Mouse (Mus musculus) myocyte (in vitro differentiated cells): ENCODE results near the gene Defb20. TPM values are rescaled to one million over a fixed set of nuclear protein-coding genes. Genes with fewer than 3 reads are reported as not detected.

Experiments used
- H3K27me3 ChIP-seq: one replicate; pipeline ENCODE4 v1.6.1; 2011; ENCODE audit not compliant: control insufficient read depth, insufficient read depth, insufficient read length
- H3K36me3 ChIP-seq: one replicate; pipeline ENCODE4 v1.6.1; 2011; ENCODE audit not compliant: control insufficient read depth, insufficient read depth
- H3K4me2 ChIP-seq: one replicate; pipeline ENCODE4 v1.6.1; 2011; ENCODE audit warnings: low read depth, control low read depth
- H3K4me3 ChIP-seq: one replicate; pipeline ENCODE4 v1.5.1; 2011; ENCODE audit warnings: mild to moderate bottlenecking, control low read depth, moderate library complexity
- H3K79me2 ChIP-seq: one replicate; pipeline ENCODE4 v1.6.1; 2011; ENCODE audit not compliant: control insufficient read depth, insufficient read depth
- H3ac ChIP-seq: one replicate; pipeline ENCODE4 v1.6.1; 2011; ENCODE audit not compliant: control insufficient read depth, insufficient read length
- CEBPB ChIP-seq: IDR thresholded peaks from 2 replicates; pipeline ENCODE4 v1.6.1; 2011; ENCODE audit warnings: mild to moderate bottlenecking, moderate library complexity; ENCODE audit not compliant: poor library complexity, insufficient read depth, severe bottlenecking
- E2F4 ChIP-seq: IDR thresholded peaks from one replicate; pipeline ENCODE4 v1.6.1; 2011; ENCODE audit warnings: mild to moderate bottlenecking, control low read depth, moderate library complexity; ENCODE audit not compliant: insufficient read depth
- MAX ChIP-seq: IDR thresholded peaks from one replicate; pipeline ENCODE4 v1.6.1; 2011; ENCODE audit warnings: low read depth, mild to moderate bottlenecking, control low read depth
- MYOD1 ChIP-seq, 3 experiments: IDR thresholded peaks; one replicate each; pipeline ENCODE4 v1.6.1; 2011; ENCODE audit warnings: control low read depth in 2 of 3, low read depth in 2 of 3, mild to moderate bottlenecking in 2 of 3, moderate library complexity in 1 of 3; ENCODE audit not compliant: insufficient read length in 2 of 3, control insufficient read depth in 1 of 3
- MYOG ChIP-seq, 3 experiments: IDR thresholded peaks; one replicate each; pipeline ENCODE4 v1.6.1; 2011; ENCODE audit warnings: control low read depth in 2 of 3, low read depth in 2 of 3, mild to moderate bottlenecking in 2 of 3; ENCODE audit not compliant: insufficient read length in 2 of 3, control insufficient read depth in 1 of 3, insufficient read depth in 1 of 3
- POLR2A ChIP-seq: IDR thresholded peaks from one replicate; pipeline ENCODE4 v1.6.1; 2011; ENCODE audit warnings: low read depth, mild to moderate bottlenecking, control low read depth, moderate library complexity; ENCODE audit not compliant: insufficient read length
- POLR2AphosphoS2 ChIP-seq: IDR thresholded peaks from one replicate; pipeline ENCODE4 v1.6.1; 2011; ENCODE audit warnings: low read depth, control low read depth; ENCODE audit not compliant: insufficient read length
- REST ChIP-seq: IDR thresholded peaks from one replicate; pipeline ENCODE4 v1.6.1; 2011; ENCODE audit warnings: mild to moderate bottlenecking, control low read depth, moderate library complexity; ENCODE audit not compliant: insufficient read depth, insufficient read length
- SRF ChIP-seq: IDR thresholded peaks from one replicate; pipeline ENCODE4 v1.6.1; 2011; ENCODE audit warnings: low read depth; ENCODE audit not compliant: control insufficient read depth, insufficient read length
- TCF12 ChIP-seq: IDR thresholded peaks from one replicate; pipeline ENCODE4 v1.6.1; 2011; ENCODE audit warnings: mild to moderate bottlenecking, control low read depth; ENCODE audit not compliant: poor library complexity, insufficient read depth, severe bottlenecking
- TCF3 ChIP-seq: IDR thresholded peaks from one replicate; pipeline ENCODE4 v1.6.1; 2011; ENCODE audit warnings: low read depth, control low read depth; ENCODE audit not compliant: insufficient read length
- USF1 ChIP-seq: IDR thresholded peaks from one replicate; pipeline ENCODE4 v1.6.1; 2011; ENCODE audit warnings: low read depth, mild to moderate bottlenecking, control low read depth, moderate library complexity
- polyA plus RNA-seq: library from polyadenylated mRNA; unstranded; fragments of >200 nt; fragmentation: generic; extraction: Trizol; gene quantifications from one replicate; pipeline ENCODE4 v1.2.1, GENCODE M21; 2012; ENCODE audit warnings: missing spikeins

Defb20 gene
- polyA plus RNA-seq, 1 experiment, result not detected

- H3K79me2 ChIP-seq, result no peaks in the 10 kb centered on the region
- H3K4me3 ChIP-seq, result no peak overlapping the region
- no peaks in the 10 kb centered on the region for H3K27me3 ChIP-seq
- no peak overlapping the region for H3K4me2 ChIP-seq
- no peaks in the 10 kb centered on the region for H3K36me3 ChIP-seq
- no peak overlapping the region for H3ac ChIP-seq
- TF ChIP-seq MYOD1 (IDR thresholded peaks at IDR 0.05; ENCODE audit: control insufficient read depth in 1 of 3, insufficient read length in 2 of 3, low read depth in 2 of 3) (no peak), POLR2A (no peak), SRF (no peak), POLR2AphosphoS2 (no peak), E2F4 (no peak), CEBPB (no peak), MYOG (IDR thresholded peaks at IDR 0.05; ENCODE audit: control insufficient read depth in 1 of 3, insufficient read depth in 1 of 3, insufficient read length in 2 of 3, low read depth in 2 of 3) (no peak), REST (no peak)
Observed at GRCm38 (mm10) chr2:152503950-152504349, 27.1 kb downstream of the Defb20 start.

- Histone ChIP-seq H3K4me3 (no peak within 1 kb of the TSS), H3K27me3 (no peaks in the 10 kb centered on the region)
- TF ChIP-seq USF1 (no peak), POLR2A (no peak), REST (no peak)
Observed at GRCm38 (mm10) chr2:152511592-152511991, 34.7 kb downstream of the Defb20 start, which contains the start of gene Defb26. TSS of gene Defb26 (minus strand) at chr2:152511692.

GRCm38 (mm10) chr2:152516084-152516483 lies 39.2 kb downstream of the Defb20 start:
- Histone ChIP-seq H3K4me3 (no peak overlapping the region), H3K79me2 (no peaks in the 10 kb centered on the region), H3K4me2 (no peak overlapping the region), H3K27me3 (no peaks in the 10 kb centered on the region), H3ac (no peak overlapping the region), H3K36me3 (no peaks in the 10 kb centered on the region)
- TF ChIP-seq POLR2A (no peak), MAX (no peak), TCF12 (no peak), E2F4 (no peak), POLR2AphosphoS2 (no peak), MYOG (IDR thresholded peaks at IDR 0.05; ENCODE audit: control insufficient read depth in 1 of 3, insufficient read depth in 1 of 3, insufficient read length in 2 of 3, low read depth in 2 of 3) (no peak), TCF3 (no peak), CEBPB (no peak), USF1 (no peak), MYOD1 (IDR thresholded peaks at IDR 0.05; ENCODE audit: control insufficient read depth in 1 of 3, insufficient read length in 2 of 3, low read depth in 2 of 3) (no peak), REST (no peak), SRF (no peak)

More at GRCm38 (mm10) chr2:152511592-152511991, 34.7 kb downstream of the Defb20 start, which contains the start of gene Defb26:
- Histone ChIP-seq H3ac (no peak within 1 kb of the TSS), H3K36me3 (no peaks in the 10 kb centered on the region), H3K4me2 (no peak within 1 kb of the TSS), H3K79me2 (no peaks in the 10 kb centered on the region)

- H3K27me3 ChIP-seq, result no peaks in the 10 kb centered on the region
- H3ac ChIP-seq, result no peak within 1 kb of the TSS
- H3K36me3 ChIP-seq, result no peaks in the 10 kb centered on the region
- no peak within 1 kb of the TSS for H3K4me3 ChIP-seq
- TF ChIP-seq SRF, result no peak
- no peak for TF ChIP-seq MYOG (IDR thresholded peaks at IDR 0.05; ENCODE audit: control insufficient read depth in 1 of 3, insufficient read depth in 1 of 3, insufficient read length in 2 of 3, low read depth in 2 of 3)
- TF ChIP-seq TCF3, result no peak
- no peak for TF ChIP-seq E2F4
- H3K79me2 ChIP-seq, result no peaks in the 10 kb centered on the region
- H3K4me2 ChIP-seq, result no peak within 1 kb of the TSS
Observed at GRCm38 (mm10) chr2:152517981-152518380, 41.1 kb downstream of the Defb20 start, which contains the start of gene Defb28. TSS of gene Defb28 (plus strand) at chr2:152518255.

Other genes with a start within 250 kb of the Defb20 start
- gene Tbc1d20, start 183.2 kb upstream of the Defb20 start, polyA plus RNA-seq, result 51.8 TPM
- 73.3 TPM for gene Rbck1, start 144.4 kb upstream of the Defb20 start, polyA plus RNA-seq
- 410 TPM for gene Trib3, start 133.0 kb upstream of the Defb20 start, polyA plus RNA-seq
- not detected for gene Nrsn2, start 100.4 kb upstream of the Defb20 start, polyA plus RNA-seq
- 7.8 TPM for gene Sox12, start 79.0 kb upstream of the Defb20 start, polyA plus RNA-seq
- gene Zcchc3, start 62.0 kb upstream of the Defb20 start, polyA plus RNA-seq, result not detected
- not detected for gene 6820408C15Rik, start 61.5 kb upstream of the Defb20 start, polyA plus RNA-seq
- gene Defb23, start 12.4 kb upstream of the Defb20 start, polyA plus RNA-seq, result not detected
- not detected for gene Defb22, start 13.1 kb downstream of the Defb20 start, polyA plus RNA-seq
- not detected for gene Defb26, start 34.6 kb downstream of the Defb20 start, polyA plus RNA-seq
- gene Defb28, start 41.2 kb downstream of the Defb20 start, polyA plus RNA-seq, result not detected
- not detected for gene Defb29, start 63.0 kb downstream of the Defb20 start, polyA plus RNA-seq
- gene Gm17416, start 92.3 kb downstream of the Defb20 start, polyA plus RNA-seq, result not detected
- not detected for gene Defb21, start 95.7 kb downstream of the Defb20 start, polyA plus RNA-seq
- not detected for gene Defb19, start 103.2 kb downstream of the Defb20 start, polyA plus RNA-seq
- gene Defb45, start 122.3 kb downstream of the Defb20 start, polyA plus RNA-seq, result 0.30 TPM
- gene Defb36, start 127.3 kb downstream of the Defb20 start, polyA plus RNA-seq, result not detected
- 8.8 TPM for gene Defb25, start 146.0 kb downstream of the Defb20 start, polyA plus RNA-seq
- 28.3 TPM for gene Rem1, start 149.9 kb downstream of the Defb20 start, polyA plus RNA-seq
- gene H13, start 192.4 kb downstream of the Defb20 start, polyA plus RNA-seq, result 190 TPM
- 27.0 TPM for gene Mcts2, start 210.0 kb downstream of the Defb20 start, polyA plus RNA-seq